Mouse (Mus musculus) C2C12 (cell line): ENCODE data around the gene Rasgef1b.

ENCODE experiments used
- CEBPB ChIP-seq: IDR thresholded peaks from one replicate; pipeline ENCODE4 v1.6.1; 2011; ENCODE audit warnings: low read depth, mild to moderate bottlenecking, control low read depth, moderate library complexity
- CTCF ChIP-seq: IDR thresholded peaks from one replicate; pipeline ENCODE4 v1.5.1; 2011; ENCODE audit not compliant: control insufficient read depth, insufficient read depth, insufficient read length
- FOSL1 ChIP-seq: IDR thresholded peaks from one replicate; pipeline ENCODE4 v1.8.0; 2011; ENCODE audit warnings: mild to moderate bottlenecking, low read length; ENCODE audit not compliant: poor library complexity, insufficient read depth, severe bottlenecking
- USF1 ChIP-seq: IDR thresholded peaks from one replicate; pipeline ENCODE4 v1.6.1; 2011; ENCODE audit warnings: low read depth, mild to moderate bottlenecking, control low read depth, moderate library complexity

DNA sequence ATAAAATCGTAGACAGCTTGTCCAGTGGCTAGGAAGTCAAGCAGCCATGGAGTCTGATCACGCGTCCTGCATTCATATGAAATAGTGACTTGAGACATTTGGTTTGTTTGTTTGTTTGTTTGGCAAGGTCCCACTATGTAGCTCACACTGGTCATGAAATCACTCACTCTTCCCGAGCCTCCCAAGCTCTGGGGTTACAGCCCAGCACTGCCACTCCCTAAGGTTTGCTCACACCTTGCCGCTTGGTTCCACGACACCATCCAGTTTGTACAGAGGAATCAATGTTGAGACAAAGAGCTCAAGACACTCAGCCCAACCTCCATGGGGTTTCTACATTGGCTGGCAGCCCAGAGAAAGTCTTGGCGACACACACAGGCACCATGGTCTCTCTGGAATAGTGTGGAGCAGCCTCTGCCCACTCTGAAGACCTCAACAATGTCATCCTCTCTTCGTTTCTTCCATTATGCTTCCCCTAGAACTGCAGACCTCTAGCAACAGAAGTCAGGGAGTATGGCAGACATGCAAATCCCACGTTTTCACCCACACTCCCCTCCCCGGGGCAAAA is 436.5 kb downstream of the Rasgef1b start:
- TF ChIP-seq CTCF: no peak
- no peak for TF ChIP-seq FOSL1
- TF ChIP-seq CEBPB: no peak
- no peak for TF ChIP-seq USF1
